Mouse (Mus musculus) T-cell, adult 2 months (primary cell): Measurements from ENCODE around the gene Aprt.
"Not testable (repeated sequence)": the region's sequence is repeated elsewhere in the genome, so short reads cannot be mapped to it uniquely, and the experiment has no call there.

Source experiments
- DNase-seq: peaks from one replicate; pipeline ENCODE4 v3.0.0; 2022; ENCODE audit warnings: low spot score

The Aprt gene

GRCm38 (mm10) chr8:122586171-122586570 lies 9.5 kb upstream of the Aprt start:
- no peak for DNase-seq

- DNase-seq: no peak
Observed at GRCm38 (mm10) chr8:122585411-122585891, 8.7 kb upstream of the Aprt start.

- no peak for DNase-seq
Observed at GRCm38 (mm10) chr8:122584981-122585380, 8.3 kb upstream of the Aprt start.

GRCm38 (mm10) chr8:122580926-122581325 lies 4.2 kb upstream of the Aprt start:
- no peak for DNase-seq

- DNase-seq: no peak
Observed at GRCm38 (mm10) chr8:122579196-122579595, 2.5 kb upstream of the Aprt start.

GRCm38 (mm10) chr8:122577116-122577515 lies 407 bp upstream of the Aprt start:
- no peak for DNase-seq

- DNase-seq: no peak
Observed at GRCm38 (mm10) chr8:122575735-122576647, 718 bp downstream of the Aprt start.

- no peak for DNase-seq
Observed at GRCm38 (mm10) chr8:122575286-122575685, 1.4 kb downstream of the Aprt start.

- no peak for DNase-seq
Observed at GRCm38 (mm10) chr8:122574667-122575251, 1.9 kb downstream of the Aprt start.

GRCm38 (mm10) chr8:122574264-122574663 lies 2.4 kb downstream of the Aprt start:
- no peak for DNase-seq

GRCm38 (mm10) chr8:122573577-122573976 lies 3.1 kb downstream of the Aprt start:
- DNase-seq: no peak

- DNase-seq: not testable (repeated sequence)
Observed at GRCm38 (mm10) chr8:122573176-122573575, 3.5 kb downstream of the Aprt start.

GRCm38 (mm10) chr8:122572751-122573150 lies 4.0 kb downstream of the Aprt start:
- no peak for DNase-seq

GRCm38 (mm10) chr8:122571750-122572267 lies 4.9 kb downstream of the Aprt start:
- DNase-seq: no peak

GRCm38 (mm10) chr8:122571153-122571552 lies 5.6 kb downstream of the Aprt start:
- no peak for DNase-seq

GRCm38 (mm10) chr8:122569996-122570395 lies 6.7 kb downstream of the Aprt start:
- DNase-seq: no peak

- no peak for DNase-seq
Observed at GRCm38 (mm10) chr8:122569329-122569728, 7.4 kb downstream of the Aprt start.

GRCm38 (mm10) chr8:122568881-122569309 lies 7.8 kb downstream of the Aprt start:
- no peak for DNase-seq

GRCm38 (mm10) chr8:122568109-122568504 lies 8.6 kb downstream of the Aprt start:
- DNase-seq: peak; percentile 79

GRCm38 (mm10) chr8:122567361-122568108 lies 9.2 kb downstream of the Aprt start, which contains the start of gene Cdt1:
Cdt1 (plus strand) TSS chr8:122568015.
- DNase-seq: peak; percentile 95

GRCm38 (mm10) chr8:122566766-122567165 lies 9.9 kb downstream of the Aprt start:
- no peak for DNase-seq
